27 mouse cellular contexts compared by ENCODE assay signal in genomic region chr9:120005936-120006335, GRCm38 (mm10). TPM values are rescaled to one million over a fixed set of nuclear protein-coding genes. Genes with fewer than 3 reads are reported as not detected.
DNase-seq lines count a peak whose midpoint lies in the region; ATAC-seq and TF ChIP-seq lines count a peak whose summit lies in the region.
"Had no signal": no experiment of that assay in that cellular context is flagged by ENCODE, and none has a peak within 500 bp of the region (broad histone marks: within the 10 kb centered on the region; RNA-seq: fewer than 3 reads in every experiment).

No protein-coding gene starts in this region.

- TF ChIP-seq CTCF in lung, postnatal 0 days (IDR thresholded peaks at IDR 0.05) = no peak

- no peak for TF ChIP-seq EP300 in lung, postnatal 0 days (IDR thresholded peaks at IDR 0.05)

- no peaks in the 10 kb centered on the region for H3K27me3 ChIP-seq in lung, postnatal 0 days (replicated peaks; ENCODE audit: insufficient read depth, low read length)
- H3K27me3 ChIP-seq: embryonic facial prominence, embryonic 12.5 days; hindbrain, embryonic 15.5 days had no signal

- no peak overlapping the region for H3K27ac ChIP-seq in lung, postnatal 0 days (ENCODE audit: low read length)
- H3K27ac ChIP-seq: embryonic facial prominence, embryonic 12.5 days; forebrain, embryonic 12.5 days; heart, embryonic 10.5 days; hindbrain, embryonic 15.5 days had no signal

- H3K4me1 ChIP-seq in lung, postnatal 0 days (ENCODE audit: insufficient read depth, low read depth, low read length) = peaks cover 3% of the 10 kb centered on the region; the same call in 1 of the 2 replicates
- H3K4me1 ChIP-seq: embryonic facial prominence, embryonic 12.5 days had no signal

- H3K9me3 ChIP-seq in lung, postnatal 0 days (ENCODE audit: low read length) = no peaks in the 10 kb centered on the region
- H3K9me3 ChIP-seq: embryonic facial prominence, embryonic 12.5 days; forebrain, embryonic 12.5 days; heart, embryonic 10.5 days; hindbrain, embryonic 15.5 days had no signal

- peak; percentile 3 for DNase-seq in adrenal gland, postnatal 14 days
- DNase-seq in adrenal gland, postnatal 25 days = no peak
- peak; percentile 50 for DNase-seq in lung, postnatal 10 days
- no peak for DNase-seq in lung, postnatal 0 days (ENCODE audit: low spot score)
- DNase-seq in R1 (ENCODE audit: low read depth, low spot score) = peak; percentile 97
- no peak for DNase-seq in layer of hippocampus, postnatal 36 days
- DNase-seq in Muller cell, postnatal 12 days (ENCODE audit: inconsistent ontology term) = no peak
- DNase-seq: adrenal gland, adult 2 months; B cell, adult 2 months; cerebellum, adult 11 months; cerebellum, adult 8-10 months; cerebellum, postnatal 14 days; embryo, embryonic 11 days; gastrocnemius, postnatal 10 days; heart, adult 18-20 months; heart, postnatal 36 days had no signal

- H3K9ac ChIP-seq in lung, postnatal 0 days (replicated peaks; ENCODE audit: low read depth) = no peak overlapping the region
- H3K9ac ChIP-seq: embryonic facial prominence, embryonic 12.5 days; forebrain, embryonic 12.5 days; hindbrain, embryonic 15.5 days had no signal

- WGBS in lung, postnatal 0 days = 39% methylated on average over 3 of the region's 3 CpGs

- H3K36me3 ChIP-seq in lung, postnatal 0 days (ENCODE audit: insufficient read depth, low read length) = no peaks in the 10 kb centered on the region
- H3K36me3 ChIP-seq: embryonic facial prominence, embryonic 12.5 days; forebrain, embryonic 12.5 days; G1E; heart, embryonic 10.5 days; hindbrain, embryonic 15.5 days had no signal

- ATAC-seq in lung, postnatal 0 days = no peak
- ATAC-seq: CD4-positive, CD25-positive, alpha-beta regulatory T cell, adult 4 months; forebrain, embryonic 16.5 days; intestine, embryonic 16.5 days had no signal

- H3K4me3 ChIP-seq in lung, postnatal 0 days (ENCODE audit: low read depth, low read length) = no peak overlapping the region
- H3K4me3 ChIP-seq: embryonic facial prominence, embryonic 12.5 days; forebrain, embryonic 12.5 days; heart, embryonic 10.5 days; hindbrain, embryonic 15.5 days had no signal

- no peak overlapping the region for H3K4me2 ChIP-seq in lung, postnatal 0 days (replicated peaks; ENCODE audit: low read depth, low read length)
- H3K4me2 ChIP-seq: embryonic facial prominence, embryonic 12.5 days; forebrain, embryonic 12.5 days; hindbrain, embryonic 15.5 days had no signal

RNA-seq across cellular contexts. Expression of gene Xirp1, which starts 17.5 kb away (rescaled TPM):
- total RNA-seq in adrenal gland, postnatal 14 days (2021) = 0.22 and 0.30 TPM in 2 replicates
- 0.12 TPM in 1 of 2 replicates, not detected in the other for total RNA-seq in adrenal gland, postnatal 25 days (2021)
- 0.21 and 0.35 TPM in 2 replicates for polyA plus RNA-seq in lung, postnatal 0 days (2015; fragmentation: Nextera tagmentation; extraction: Ambion mirVana)
- under 1 TPM; 0.05 to 0.20 TPM for total RNA-seq in layer of hippocampus, postnatal 36 days (2021)
- total RNA-seq: common myeloid progenitor, adult 5-6 weeks had no signal
- polyA plus RNA-seq: brain, embryonic 14.5 days; CD4-positive, CD25-positive, alpha-beta regulatory T cell, adult 4 months; forebrain, embryonic 16.5 days; G1E; hindbrain, embryonic 11.5 days; hindbrain, embryonic 15.5 days had no signal

RNA-seq across cellular contexts. Expression of gene Csrnp1, which starts 21.5 kb away (rescaled TPM):
- 17.8 and 24.5 TPM in 2 replicates for total RNA-seq in adrenal gland, postnatal 14 days (2021)
- total RNA-seq in adrenal gland, postnatal 25 days (2021) = 12.5 and 13.0 TPM in 2 replicates
- polyA plus RNA-seq in lung, postnatal 0 days (2015; fragmentation: Nextera tagmentation; extraction: Ambion mirVana) = 9.4 and 10.5 TPM in 2 replicates
- 10 to 100 TPM; 12.8 to 15.5 TPM for total RNA-seq in layer of hippocampus, postnatal 36 days (2021)

Comparison
In these comparisons a context has a peak if more than half of its experiments do, and no peak if none do; other contexts are left out.
1. DNase-seq: peak in adrenal gland, postnatal 14 days (single experiment), lung, postnatal 10 days (single experiment) and R1 (single experiment); none in adrenal gland, postnatal 25 days (single experiment), lung, postnatal 0 days (single experiment), layer of hippocampus, postnatal 36 days (0 of 2) and Muller cell, postnatal 12 days (single experiment).